Mouse (Mus musculus) c-Kit-positive CD71-positive TER-119-positive erythroid progenitor cells, embryonic 14.5 days (primary cell): ENCODE data around the gene Fgd2.
"Not testable (repeated sequence)": the region's sequence is repeated elsewhere in the genome, so short reads cannot be mapped to it uniquely, and the experiment has no call there.

Source experiments
- DNase-seq: peaks from one replicate; pipeline ENCODE4 v3.0.0-alpha.2; 2013; ENCODE audit warnings: low spot score

Gene Fgd2

GRCm38 (mm10) chr17:29336266-29336990, 24.3 kb upstream of the Fgd2 start:
- no peak for DNase-seq

GRCm38 (mm10) chr17:29337979-29338823, 22.5 kb upstream of the Fgd2 start:
- no peak for DNase-seq

- DNase-seq = no peak
Observed at GRCm38 (mm10) chr17:29339170-29339768, 21.4 kb upstream of the Fgd2 start.

- no peak for DNase-seq
Observed at GRCm38 (mm10) chr17:29340406-29341261, 20.1 kb upstream of the Fgd2 start.

- DNase-seq = no peak
Observed at GRCm38 (mm10) chr17:29341591-29342003, 19.1 kb upstream of the Fgd2 start.

GRCm38 (mm10) chr17:29342010-29342910, 18.5 kb upstream of the Fgd2 start:
- DNase-seq = no peak

- DNase-seq = no peak
Observed at GRCm38 (mm10) chr17:29343241-29343640, 17.5 kb upstream of the Fgd2 start.

- no peak for DNase-seq
Observed at GRCm38 (mm10) chr17:29345272-29345671, 15.4 kb upstream of the Fgd2 start.

GRCm38 (mm10) chr17:29346496-29347125, 14.1 kb upstream of the Fgd2 start:
- DNase-seq = no peak

GRCm38 (mm10) chr17:29347126-29347644, 13.5 kb upstream of the Fgd2 start:
- DNase-seq = no peak

GRCm38 (mm10) chr17:29347645-29348256, 13.0 kb upstream of the Fgd2 start, which contains the start of gene Mtch1:
Gene Mtch1, minus strand, starts transcription at chr17:29347934.
- peak; percentile 97 for DNase-seq

GRCm38 (mm10) chr17:29348996-29349395, 11.7 kb upstream of the Fgd2 start:
- DNase-seq = no peak

- DNase-seq = not testable (repeated sequence)
Observed at GRCm38 (mm10) chr17:29351056-29351455, 9.7 kb upstream of the Fgd2 start.

GRCm38 (mm10) chr17:29355461-29355840, 5.3 kb upstream of the Fgd2 start:
- no peak for DNase-seq

GRCm38 (mm10) chr17:29355841-29356478, 4.8 kb upstream of the Fgd2 start:
- DNase-seq = no peak

- no peak for DNase-seq
Observed at GRCm38 (mm10) chr17:29356479-29356856, 4.2 kb upstream of the Fgd2 start.

- no peak for DNase-seq
Observed at GRCm38 (mm10) chr17:29356882-29357281, 3.8 kb upstream of the Fgd2 start.

- DNase-seq = no peak
Observed at GRCm38 (mm10) chr17:29358928-29359327, 1.8 kb upstream of the Fgd2 start.
